Mouse (Mus musculus): Measurements from ENCODE around the gene Ppp1r7. TPM values are rescaled to one million over a fixed set of nuclear protein-coding genes. Genes with fewer than 3 reads are reported as not detected.

Ppp1r7 gene
- polyA plus RNA-seq, 1 experiment from 2014 or later = 60.7 TPM

Small RNAs within 50 kb of the gene (microRNA-seq; reads per million reads assigned to microRNA genes)
- gene Mir6345 = not detected
- 0.77 reads per million for gene Mir6902

Other genes starting within 250 kb of the Ppp1r7 start
- 15.2 and 18.3 TPM in 2 replicates for gene Kif1a, start 240.9 kb upstream of the Ppp1r7 start, polyA plus RNA-seq (2015; fragmentation: Nextera tagmentation; extraction: Ambion mirVana)
- 0.44 and 0.54 TPM in 2 replicates for gene Agxt, start 207.6 kb upstream of the Ppp1r7 start, polyA plus RNA-seq (2015; fragmentation: Nextera tagmentation; extraction: Ambion mirVana)
- gene 2310007B03Rik, start 181.9 kb upstream of the Ppp1r7 start, polyA plus RNA-seq (2015; fragmentation: Nextera tagmentation; extraction: Ambion mirVana) = 4.6 and 8.2 TPM in 2 replicates
- 0.15 and 0.21 TPM in 2 replicates for gene Crocc2, start 174.1 kb upstream of the Ppp1r7 start, polyA plus RNA-seq (2015; fragmentation: Nextera tagmentation; extraction: Ambion mirVana)
- 8.7 and 12.3 TPM in 2 replicates for gene Sned1, start 107.0 kb upstream of the Ppp1r7 start, polyA plus RNA-seq (2015; fragmentation: Nextera tagmentation; extraction: Ambion mirVana)
- 24.5 and 27.1 TPM in 2 replicates for gene Mterf4, start 36.9 kb upstream of the Ppp1r7 start, polyA plus RNA-seq (2015; fragmentation: Nextera tagmentation; extraction: Ambion mirVana)
- 11.6 TPM in 2 replicates for gene Pask, start 628 bp downstream of the Ppp1r7 start, polyA plus RNA-seq (2015; fragmentation: Nextera tagmentation; extraction: Ambion mirVana)
- 1.7 and 1.8 TPM in 2 replicates for gene Ano7, start 31.1 kb downstream of the Ppp1r7 start, polyA plus RNA-seq (2015; fragmentation: Nextera tagmentation; extraction: Ambion mirVana)
- 167 and 173 TPM in 2 replicates for gene Hdlbp, start 136.0 kb downstream of the Ppp1r7 start, polyA plus RNA-seq (2015; fragmentation: Nextera tagmentation; extraction: Ambion mirVana)
- 6.1 and 7.2 TPM in 2 replicates for gene Farp2, start 169.2 kb downstream of the Ppp1r7 start, polyA plus RNA-seq (2015; fragmentation: Nextera tagmentation; extraction: Ambion mirVana)